Mouse (Mus musculus) spleen, adult 2 months (tissue): ENCODE results near the gene Myadm.

ENCODE experiments used
- CTCF ChIP-seq: fragments of 200-500 bp; IDR thresholded peaks from 2 replicates; pipeline ENCODE4 v1.5.1; 2011; ENCODE audit warnings: mild to moderate bottlenecking, inconsistent platforms; ENCODE audit not compliant: insufficient read depth, insufficient read length, insufficient replicate concordance; ENCODE audit errors: extremely low read depth
- POLR2A ChIP-seq: fragments of 200-500 bp; IDR thresholded peaks from 2 replicates; pipeline ENCODE4 v1.6.1; 2011; ENCODE audit warnings: low read depth, low read length, inconsistent platforms

GRCm38 (mm10) chr7:3303789-3304188 is 14.9 kb downstream of the Myadm start:
- TF ChIP-seq CTCF = no peak
- TF ChIP-seq POLR2A = no peak
